Mouse (Mus musculus): ENCODE results near the gene Homer2.

GRCm38 (mm10) chr7:81577872-81578271 lies 129.5 kb downstream of the Homer2 start:
- no peak for TF ChIP-seq POLR2A (IDR thresholded peaks at IDR 0.05; ENCODE audit: low read depth, low read length)
- TF ChIP-seq CTCF (conservative IDR thresholded peaks at IDR 0.05; ENCODE audit: insufficient read depth, insufficient read length, low read depth, low read length): no peak

Measured in kidney, adult 2 months (tissue).